Mouse (Mus musculus) brown adipose tissue, adult 24 weeks (tissue): ENCODE results near the gene Igf2bp1. TPM values are rescaled to one million over a fixed set of nuclear protein-coding genes. Genes with fewer than 3 reads are reported as not detected.
"Not testable (repeated sequence)": the region's sequence is repeated elsewhere in the genome, so short reads cannot be mapped to it uniquely, and the experiment has no call there.

Source experiments
- H3K27ac ChIP-seq: fragments of 200-500 bp; replicated peaks from 2 replicates; pipeline ENCODE4 v1.5.1; 2012; ENCODE audit warnings: low read depth, mild to moderate bottlenecking, low read length
- H3K4me1 ChIP-seq: fragments of 200-500 bp; 2 replicates; pipeline ENCODE4 v1.6.1; 2012; ENCODE audit warnings: low read length, mixed read lengths; ENCODE audit not compliant: control insufficient read depth, insufficient read depth, insufficient read length
- H3K4me3 ChIP-seq: fragments of 200-500 bp; 2 replicates; pipeline ENCODE4 v1.5.1; 2012; ENCODE audit warnings: low read depth, mild to moderate bottlenecking, low read length, moderate library complexity; ENCODE audit not compliant: insufficient read depth
- polyA plus RNA-seq: library from polyadenylated mRNA; stranded (reverse); fragments of >200 nt; gene quantifications from 2 replicates; pipeline ENCODE4 v1.2.4, GENCODE M21; 2012; ENCODE audit not compliant: missing spikeins, insufficient read depth, insufficient read length

Gene Igf2bp1
- polyA plus RNA-seq, 1 experiment, result not detected

- Histone ChIP-seq H3K4me1 (no peaks in the 10 kb centered on the region), H3K4me3 (no peak overlapping the region), H3K27ac (no peak overlapping the region)
These were observed 52.4 kb downstream of the Igf2bp1 start for GRCm38 (mm10) chr11:95953313-95953712.

GRCm38 (mm10) chr11:95945838-95946472 lies 59.8 kb downstream of the Igf2bp1 start:
- H3K4me1 ChIP-seq, result no peaks in the 10 kb centered on the region
- no peak overlapping the region for H3K4me3 ChIP-seq
- no peak overlapping the region for H3K27ac ChIP-seq

GRCm38 (mm10) chr11:95939828-95940507 lies 65.8 kb downstream of the Igf2bp1 start:
- no peak overlapping the region for H3K27ac ChIP-seq
- H3K4me1 ChIP-seq, result no peaks in the 10 kb centered on the region
- H3K4me3 ChIP-seq, result no peak overlapping the region

GRCm38 (mm10) chr11:95936409-95936808 lies 69.3 kb downstream of the Igf2bp1 start:
- no peaks in the 10 kb centered on the region for H3K4me1 ChIP-seq
- H3K27ac ChIP-seq, result no peak overlapping the region
- H3K4me3 ChIP-seq, result no peak overlapping the region

- H3K4me3 ChIP-seq, H3K27ac ChIP-seq, H3K4me1 ChIP-seq: not testable (repeated sequence)
These were observed 73.6 kb downstream of the Igf2bp1 start for GRCm38 (mm10) chr11:95932168-95932567.

- no peaks in the 10 kb centered on the region for H3K4me1 ChIP-seq
- H3K27ac ChIP-seq, result no peak overlapping the region
These were observed 79.3 kb downstream of the Igf2bp1 start for GRCm38 (mm10) chr11:95926398-95926797.

GRCm38 (mm10) chr11:95925976-95926375 lies 79.8 kb downstream of the Igf2bp1 start:
- Histone ChIP-seq H3K4me3 (no peak overlapping the region), H3K4me1 (no peaks in the 10 kb centered on the region), H3K27ac (no peak overlapping the region)

More at GRCm38 (mm10) chr11:95926398-95926797, 79.3 kb downstream of the Igf2bp1 start:
- H3K4me3 ChIP-seq, result no peak overlapping the region

GRCm38 (mm10) chr11:95924215-95924614 lies 81.5 kb downstream of the Igf2bp1 start:
- Histone ChIP-seq H3K27ac (no peak overlapping the region), H3K4me1 (no peaks in the 10 kb centered on the region), H3K4me3 (no peak overlapping the region)

- H3K27ac ChIP-seq, H3K4me1 ChIP-seq, H3K4me3 ChIP-seq: not testable (repeated sequence)
These were observed 82.3 kb downstream of the Igf2bp1 start for GRCm38 (mm10) chr11:95923477-95923876.

GRCm38 (mm10) chr11:95921991-95922621 lies 83.6 kb downstream of the Igf2bp1 start:
- H3K27ac ChIP-seq, result no peak overlapping the region
- no peak overlapping the region for H3K4me3 ChIP-seq
- H3K4me1 ChIP-seq, result no peaks in the 10 kb centered on the region

GRCm38 (mm10) chr11:95916426-95916825 lies 89.3 kb downstream of the Igf2bp1 start:
- Histone ChIP-seq H3K27ac (no peak overlapping the region), H3K4me3 (no peak overlapping the region), H3K4me1 (peaks cover 4% of the 10 kb centered on the region; the same call in 1 of the 2 replicates)

- no peak overlapping the region for H3K4me3 ChIP-seq
- no peak overlapping the region for H3K27ac ChIP-seq
- H3K4me1 ChIP-seq, result peaks cover 4% of the 10 kb centered on the region; the same call in 1 of the 2 replicates
These were observed 90.6 kb downstream of the Igf2bp1 start for GRCm38 (mm10) chr11:95915006-95915710.

GRCm38 (mm10) chr11:95914571-95914991 lies 91.2 kb downstream of the Igf2bp1 start, which contains the start of gene B4galnt2:
B4galnt2 (minus strand) TSS chr11:95914891.
- Histone ChIP-seq H3K4me1 (peaks cover 4% of the 10 kb centered on the region; the same call in 1 of the 2 replicates), H3K27ac (no peak within 1 kb of the TSS), H3K4me3 (no peak within 1 kb of the TSS)

GRCm38 (mm10) chr11:95913959-95914566 lies 91.7 kb downstream of the Igf2bp1 start:
- H3K4me1 ChIP-seq, result peaks cover 4% of the 10 kb centered on the region; the same call in 1 of the 2 replicates
- H3K27ac ChIP-seq, result no peak overlapping the region
- H3K4me3 ChIP-seq, result no peak overlapping the region

GRCm38 (mm10) chr11:95911579-95911978 lies 94.2 kb downstream of the Igf2bp1 start:
- Histone ChIP-seq H3K4me1 (peaks cover 4% of the 10 kb centered on the region; the same call in 1 of the 2 replicates), H3K27ac (no peak overlapping the region)

More at GRCm38 (mm10) chr11:95911579-95911978, 94.2 kb downstream of the Igf2bp1 start:
- H3K4me3 ChIP-seq, result no peak overlapping the region
